9 mouse cellular contexts compared by ENCODE assay signal in the genomic region with DNA sequence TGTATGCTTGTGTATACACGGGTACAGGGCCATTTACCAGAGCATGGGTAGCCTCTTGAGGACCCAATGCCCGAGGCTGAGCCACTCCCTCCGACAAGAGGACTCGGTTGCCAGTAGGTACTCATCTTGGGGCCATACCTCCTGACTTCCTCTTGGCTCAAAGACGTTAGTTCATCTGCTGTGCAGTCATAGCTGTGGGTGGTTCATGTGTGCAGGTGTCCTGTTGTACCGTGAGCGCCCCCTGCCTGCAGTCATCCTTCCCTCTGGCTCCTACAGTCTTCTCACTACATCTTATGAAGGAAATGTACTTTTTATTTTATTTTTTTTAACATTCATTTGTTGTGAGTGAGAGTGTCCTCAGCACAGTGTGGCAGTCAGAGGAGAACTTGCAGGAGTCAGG. TPM values are rescaled to one million over a fixed set of nuclear protein-coding genes. Genes with fewer than 3 reads are reported as not detected.
DNase-seq lines count a peak whose midpoint lies in the region; ATAC-seq and TF ChIP-seq lines count a peak whose summit lies in the region.
"Had no signal": no experiment of that assay in that cellular context is flagged by ENCODE, and none has a peak within 500 bp of the region (broad histone marks: within the 10 kb centered on the region; RNA-seq: fewer than 3 reads in every experiment).

No protein-coding gene starts in this region.

- no peak overlapping the region for H3K27ac ChIP-seq in kidney, adult 2 months (ENCODE audit: insufficient read depth, low read depth, low read length)

- H3K36me3 ChIP-seq in kidney, adult 2 months (ENCODE audit: control insufficient read depth, insufficient read depth, low read length): no peaks in the 10 kb centered on the region
- H3K36me3 ChIP-seq in E14TG2a.4 (ENCODE audit: insufficient read depth, low read length): no peaks in the 10 kb centered on the region

- TF ChIP-seq CTCF in kidney, adult 2 months (conservative IDR thresholded peaks at IDR 0.05; ENCODE audit: insufficient read depth, insufficient read length, low read depth, low read length): peak; percentile 75
- TF ChIP-seq CTCF in E14TG2a.4 (conservative IDR thresholded peaks at IDR 0.05; ENCODE audit: low read length): peak; percentile 63
- peak; percentile 68 for TF ChIP-seq CTCF in brain, embryonic 14.5 days (IDR thresholded peaks at IDR 0.05; ENCODE audit: borderline replicate concordance, extremely low read depth, insufficient read depth, insufficient read length)

- no peaks in the 10 kb centered on the region for H3K27me3 ChIP-seq in kidney, adult 2 months (replicated peaks; ENCODE audit: control insufficient read depth, insufficient read depth, low read length)
- no peaks in the 10 kb centered on the region for H3K27me3 ChIP-seq in E14TG2a.4 (ENCODE audit: insufficient read depth, low read length)

- TF ChIP-seq POLR2A in kidney, adult 2 months (IDR thresholded peaks at IDR 0.05; ENCODE audit: low read depth, low read length): no peak
- TF ChIP-seq POLR2A in brain, embryonic 14.5 days (IDR thresholded peaks at IDR 0.05; ENCODE audit: borderline replicate concordance, extremely low read depth, insufficient read depth, insufficient read length, poor library complexity, severe bottlenecking): no peak

- no peak overlapping the region for H3K4me3 ChIP-seq in kidney, adult 2 months (ENCODE audit: insufficient read depth, low read depth, low read length)
- H3K4me3 ChIP-seq in E14TG2a.4 (replicated peaks; ENCODE audit: low read length): no peak overlapping the region
- H3K4me3 ChIP-seq: erythroblast, embryonic 14.5 days had no signal

- no peaks in the 10 kb centered on the region for H3K4me1 ChIP-seq in kidney, adult 2 months (ENCODE audit: control insufficient read depth, insufficient read depth, low read length)
- H3K4me1 ChIP-seq in E14TG2a.4 (replicated peaks; ENCODE audit: low read depth, low read length): no peaks in the 10 kb centered on the region

- ATAC-seq in erythroblast, adult 5-6 weeks (replicated peaks; ENCODE audit: low FRiP score, poor library complexity, severe bottlenecking): peak; percentile 80

- H3K9me3 ChIP-seq in E14TG2a.4 (ENCODE audit: low read length): no peaks in the 10 kb centered on the region

- peak; percentile 43 for DNase-seq in kidney, adult 2 months
- no peak for DNase-seq in kidney, adult 11 months
- peak; percentile 69 for DNase-seq in brain, embryonic 14.5 days (ENCODE audit: low read depth)
- peak; percentile 56 for DNase-seq in kidney, adult 9 months
- peak; percentile 71 for DNase-seq in lung, postnatal 14 days
- DNase-seq in testis, postnatal 10 days (ENCODE audit: low spot score): peak; percentile 78

- WGBS in kidney, adult 2 months: 58% methylated on average over 7 of the region's 7 CpGs

RNA-seq across cellular contexts. Expression of a gene that starts 6.2 kb away (rescaled TPM):
- polyA plus RNA-seq in kidney, adult 2 months (2012; rRNA removed): not detected in 2 replicates
- 0.16 and 0.33 TPM in 2 replicates for polyA plus RNA-seq in brain, embryonic 14.5 days (2012; rRNA removed)
- total RNA-seq in erythroblast, adult 5-6 weeks (2015; ENCODE audit: low replicate concordance): 0.63 TPM in 1 of 2 replicates, not detected in the other
- 0.34 and 1.5 TPM in 2 replicates for total RNA-seq in erythroblast, adult 5-6 weeks (2017; ENCODE audit: low replicate concordance)

RNA-seq across cellular contexts. Expression of a gene that starts 20.9 kb away (rescaled TPM):
- not detected in 2 replicates for polyA plus RNA-seq in kidney, adult 2 months (2012; rRNA removed)
- polyA plus RNA-seq in brain, embryonic 14.5 days (2012; rRNA removed): 0.10 TPM in 2 replicates
- not detected in 2 replicates for total RNA-seq in erythroblast, adult 5-6 weeks (2015; ENCODE audit: low replicate concordance)
- total RNA-seq in erythroblast, adult 5-6 weeks (2017; ENCODE audit: low replicate concordance): 0.17 TPM in 1 of 2 replicates, not detected in the other
- polyA plus RNA-seq: erythroblast, embryonic 14.5 days had no signal
